In the genomic region with DNA sequence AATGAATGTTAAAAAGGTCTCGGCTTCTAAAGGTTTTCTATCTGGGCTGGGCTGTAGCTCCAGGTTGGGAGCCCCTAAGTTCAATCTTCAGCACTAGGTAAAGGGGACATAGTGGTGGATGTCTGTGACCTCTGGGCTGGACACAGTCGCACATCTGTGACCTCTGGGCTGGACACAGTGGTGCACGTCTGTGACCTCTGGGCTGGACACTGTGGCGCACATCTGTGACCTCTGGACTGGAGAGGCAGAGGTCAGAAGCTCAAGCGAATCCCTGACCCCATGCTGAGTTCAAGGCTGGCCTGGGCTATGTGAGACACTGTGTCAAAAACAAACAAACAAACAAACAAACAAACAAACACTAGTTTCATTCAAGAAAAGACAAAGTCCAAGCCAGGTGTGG, we compare ENCODE assay signal across 31 mouse cellular contexts. TPM values are rescaled to one million over a fixed set of nuclear protein-coding genes. Genes with fewer than 3 reads are reported as not detected.
"Had no signal": no experiment of that assay in that cellular context is flagged by ENCODE, and none has a peak within 500 bp of the region (broad histone marks: within the 10 kb centered on the region; RNA-seq: fewer than 3 reads in every experiment).

No protein-coding gene starts in this region.

- H3K9me3 ChIP-seq: heart, embryonic 12.5 days; hindbrain, embryonic 10.5 days; hindbrain, embryonic 12.5 days; intestine, embryonic 15.5 days; limb, embryonic 10.5 days; limb, embryonic 12.5 days had no signal

- ATAC-seq: hindbrain, embryonic 16.5 days; inflammation-experienced regulatory T-cells, adult 6 months; intestine, embryonic 15.5 days; intestine, postnatal 0 days had no signal

- H3K4me2 ChIP-seq: heart, embryonic 12.5 days; hindbrain, embryonic 12.5 days; hindbrain, embryonic 14.5 days; intestine, embryonic 15.5 days; limb, embryonic 12.5 days had no signal

- H3K36me3 ChIP-seq: hindbrain, embryonic 10.5 days; hindbrain, embryonic 12.5 days; intestine, embryonic 15.5 days; limb, embryonic 10.5 days; limb, embryonic 12.5 days had no signal

- H3K27ac ChIP-seq: gastrocnemius, adult 2 months; heart, adult 2 months; hindbrain, embryonic 10.5 days; hindbrain, embryonic 12.5 days; hindbrain, embryonic 14.5 days; intestine, embryonic 15.5 days; layer of hippocampus, adult 2 months; left cerebral cortex, adult 2 months; limb, embryonic 10.5 days; limb, embryonic 12.5 days; liver, embryonic 14.5 days had no signal

- H3K9ac ChIP-seq: heart, embryonic 12.5 days; hindbrain, embryonic 12.5 days; hindbrain, embryonic 14.5 days; intestine, embryonic 15.5 days; limb, embryonic 12.5 days; liver, embryonic 14.5 days had no signal

- DNase-seq: gastrocnemius, adult 2 months; gastrocnemius, postnatal 10 days; gastrocnemius, postnatal 25 days; heart, adult 2 months; heart, postnatal 10 days; heart, postnatal 4 days; kidney, adult 18-20 months; kidney, postnatal 10 days; kidney, postnatal 25 days; kidney, postnatal 4 days; liver had no signal

- H3K4me3 ChIP-seq: gastrocnemius, adult 2 months; heart, adult 2 months; heart, embryonic 12.5 days; hindbrain, embryonic 10.5 days; hindbrain, embryonic 12.5 days; intestine, embryonic 15.5 days; layer of hippocampus, adult 2 months; left cerebral cortex, adult 2 months; limb, embryonic 10.5 days; limb, embryonic 12.5 days had no signal

- H3K27me3 ChIP-seq: heart, embryonic 12.5 days; hindbrain, embryonic 12.5 days; intestine, embryonic 15.5 days; limb, embryonic 12.5 days had no signal

RNA-seq across cellular contexts. Expression of a gene that starts 60.0 kb away (rescaled TPM):
- polyA plus RNA-seq: frontal cortex, adult 2 months; heart, adult 2 months; heart, embryonic 12.5 days; heart, embryonic 14.5 days; heart, embryonic 16.5 days; hindbrain, embryonic 10.5 days; hindbrain, embryonic 12.5 days; hindbrain, embryonic 14.5 days; hindbrain, embryonic 16.5 days; inflammation-experienced regulatory T-cells, adult 6 months; kidney, embryonic 14.5 days; kidney, embryonic 16.5 days; limb, embryonic 10.5 days; limb, embryonic 12.5 days; limb, embryonic 14.5 days; liver, embryonic 16.5 days had no signal
